Mouse (Mus musculus): ENCODE results near the gene Rsrp1.

GRCm38 (mm10) chr4:134913413-134913812 is 10.0 kb upstream of the Rsrp1 start:
- peak; percentile 96 for TF ChIP-seq CTCF (IDR thresholded peaks at IDR 0.05; ENCODE audit: low read depth)
- TF ChIP-seq EP300 (IDR thresholded peaks at IDR 0.05; ENCODE audit: low read depth) = no peak
